Mouse (Mus musculus): Measurements from ENCODE around the gene B230118H07Rik.

DNA sequence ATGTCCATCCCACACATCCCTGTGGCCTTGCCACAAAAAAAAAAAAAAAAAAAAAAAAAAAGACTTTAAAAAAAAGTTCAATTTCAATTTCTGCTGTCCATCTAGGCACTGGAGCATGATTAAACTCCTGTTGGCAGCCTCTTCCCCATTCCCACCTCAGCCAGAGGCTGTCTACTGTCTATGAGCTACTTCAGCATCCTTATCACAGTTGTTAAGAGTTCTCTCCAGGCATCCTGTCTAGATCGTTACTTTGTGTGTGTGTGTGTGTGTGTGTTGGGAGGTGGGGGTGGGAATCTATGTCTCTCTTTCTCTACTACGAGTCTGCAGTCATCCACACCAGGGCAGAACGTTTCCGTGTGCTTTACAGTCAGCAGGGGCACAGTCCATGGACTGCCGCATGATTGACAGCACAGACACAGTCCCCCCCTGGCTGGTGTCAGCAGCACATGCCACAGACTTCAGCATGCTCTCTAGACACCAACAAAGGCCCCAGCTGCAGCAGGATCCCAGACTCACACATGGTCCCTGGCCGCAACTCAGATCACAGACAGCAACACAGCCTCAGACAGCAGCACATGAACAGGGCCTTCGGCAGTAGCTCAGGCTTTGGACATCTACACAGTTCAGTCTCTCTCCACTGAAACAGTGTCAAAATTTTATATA lies 41.0 kb downstream of the B230118H07Rik start:
- TF ChIP-seq CTCF (IDR thresholded peaks at IDR 0.05; ENCODE audit: low read depth) (no peak), EP300 (IDR thresholded peaks at IDR 0.05; ENCODE audit: low read depth) (no peak)
